Comparison of ENCODE assay signal across 15 mouse cellular contexts in the genomic region with DNA sequence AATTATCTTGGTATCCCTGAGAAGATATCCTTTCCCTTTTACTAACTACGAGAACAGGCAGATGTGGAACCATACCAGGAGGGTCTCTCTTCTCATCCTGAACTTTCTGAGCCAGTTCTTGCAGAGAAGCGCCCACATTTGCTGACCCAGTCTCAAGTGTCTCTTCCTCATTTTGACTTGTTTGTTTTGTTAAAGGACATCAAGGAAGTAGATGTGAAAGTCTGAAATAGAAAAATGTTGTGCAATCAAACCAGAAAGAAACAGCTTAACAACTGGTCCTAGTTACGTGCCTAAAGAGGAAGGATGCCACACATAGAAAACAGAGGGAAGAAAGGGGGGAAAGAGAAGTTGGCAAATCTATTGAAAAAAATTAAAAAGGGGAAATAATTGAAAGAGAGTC. TPM values are rescaled to one million over a fixed set of nuclear protein-coding genes. Genes with fewer than 3 reads are reported as not detected.
A peak's percentile ranks its signal among the peaks of the same experiment; 100 is the strongest.
DNase-seq lines count a peak whose midpoint lies in the region; ATAC-seq and TF ChIP-seq lines count a peak whose summit lies in the region.
"Had no signal": no experiment of that assay in that cellular context is flagged by ENCODE, and none has a peak within 500 bp of the region (broad histone marks: within the 10 kb centered on the region; RNA-seq: fewer than 3 reads in every experiment).

No protein-coding gene starts in this region.

- no peak for ATAC-seq in hindbrain, embryonic 13.5 days (ENCODE audit: low FRiP score)
- ATAC-seq: activated CD4-positive, CD25-positive, alpha-beta regulatory T cell, adult 4 months; forebrain, embryonic 14.5 days; hindbrain, postnatal 0 days; midbrain, embryonic 16.5 days had no signal

- H3K9me3 ChIP-seq in hindbrain, embryonic 13.5 days, result no peaks in the 10 kb centered on the region

- no peaks in the 10 kb centered on the region for H3K36me3 ChIP-seq in hindbrain, embryonic 13.5 days

- H3K9ac ChIP-seq in hindbrain, embryonic 13.5 days, result no peak overlapping the region

- peak; percentile 9 for DNase-seq in embryo, embryonic 9.5 days (ENCODE audit: extremely low spot score)
- DNase-seq in embryo, embryonic 10 days (ENCODE audit: low spot score), result no peak
- peak; percentile 44 for DNase-seq in layer of hippocampus, adult 9-11 months
- no peak for DNase-seq in layer of hippocampus, postnatal 14 days (ENCODE audit: low spot score in 2 of 2)
- peak; percentile 17 for DNase-seq in lung, postnatal 36 days
- DNase-seq in cerebellum, adult 18-20 months, result no peak
- DNase-seq: cerebellum, postnatal 25 days; right cerebral cortex, postnatal 4 days had no signal

- H3K27me3 ChIP-seq in hindbrain, embryonic 13.5 days, result no peaks in the 10 kb centered on the region

- peaks cover 13% of the 10 kb centered on the region; the same call in 1 of the 2 replicates for H3K4me1 ChIP-seq in bone marrow macrophage, adult 2 months (ENCODE audit: control insufficient read depth, insufficient read depth, low read length)
- no peaks in the 10 kb centered on the region for H3K4me1 ChIP-seq in hindbrain, embryonic 13.5 days (replicated peaks)

- no peak for TF ChIP-seq POLR2A in bone marrow macrophage, adult 2 months (IDR thresholded peaks at IDR 0.05; ENCODE audit: borderline replicate concordance, low read depth, low read length)

- no peak overlapping the region for H3K4me2 ChIP-seq in hindbrain, embryonic 13.5 days

- TF ChIP-seq CTCF in bone marrow macrophage, adult 2 months (IDR thresholded peaks at IDR 0.05; ENCODE audit: low read depth, low read length), result no peak

- WGBS in hindbrain, embryonic 13.5 days, result 49% methylated on average over 3 of the region's 3 CpGs

- H3K27ac ChIP-seq in bone marrow macrophage, adult 2 months (ENCODE audit: insufficient read depth, low read depth, low read length), result peak overlapping the region; percentile 99
- H3K27ac ChIP-seq in hindbrain, embryonic 13.5 days, result no peak overlapping the region
- H3K27ac ChIP-seq: hindbrain, postnatal 0 days; stomach, postnatal 0 days had no signal

- H3K4me3 ChIP-seq in bone marrow macrophage, adult 2 months (ENCODE audit: insufficient read depth, low read length), result no peak overlapping the region
- H3K4me3 ChIP-seq in hindbrain, embryonic 13.5 days, result no peak overlapping the region

RNA-seq across cellular contexts. Expression of gene Abca9, which starts 2.2 kb away (rescaled TPM):
- 1 to 10 TPM; 7.6 to 7.9 TPM for total RNA-seq in layer of hippocampus, postnatal 14 days (2021)
- polyA plus RNA-seq in bone marrow macrophage, adult 2 months (2012; ENCODE audit: insufficient read depth, insufficient read length, missing spikeins), result 66.7 and 77.2 TPM in 2 replicates
- 3.1 and 3.5 TPM in 2 replicates for polyA plus RNA-seq in hindbrain, embryonic 13.5 days (2015; fragmentation: Nextera tagmentation; extraction: Ambion mirVana)
- polyA plus RNA-seq: activated CD4-positive, CD25-positive, alpha-beta regulatory T cell, adult 4 months had no signal

Comparison
In these comparisons a context has a peak if more than half of its experiments do, and no peak if none do; other contexts are left out.
1. DNase-seq: peak in embryo, embryonic 9.5 days (single experiment), layer of hippocampus, adult 9-11 months (single experiment) and lung, postnatal 36 days (single experiment); none in embryo, embryonic 10 days (single experiment), layer of hippocampus, postnatal 14 days (0 of 2) and cerebellum, adult 18-20 months (0 of 2).
2. RNA of gene Abca9, which starts 2.2 kb away (polyA plus RNA-seq): 66.7 to 77.2 TPM in bone marrow macrophage, adult 2 months; 3.1 to 3.5 TPM in hindbrain, embryonic 13.5 days; every median in the first group is over 10 times any median in the second.